Comparison of ENCODE assay signal across 8 mouse cellular contexts in genomic region chr9:21409592-21410317, GRCm38 (mm10). TPM values are rescaled to one million over a fixed set of nuclear protein-coding genes. Genes with fewer than 3 reads are reported as not detected.
DNase-seq lines count a peak whose midpoint lies in the region; ATAC-seq lines count a peak whose summit lies in the region.

No protein-coding gene starts in this region.

- peak; percentile 85 for DNase-seq in adrenal gland, adult 2 months
- peak; percentile 87 for DNase-seq in embryo, embryonic 10 days (ENCODE audit: low spot score)
- peak; percentile 66 for DNase-seq in gastrocnemius, postnatal 25 days
- peak; percentile 87 for DNase-seq in kidney, postnatal 14 days
- peak; percentile 76 to 85 for DNase-seq in lung, adult 18-20 months
- DNase-seq in ovary, postnatal 10 days (ENCODE audit: low spot score) = peak; percentile 57
- DNase-seq in thymus, postnatal 14 days = peak; percentile 82

- ATAC-seq in CD4-positive, CD25-positive, alpha-beta regulatory T cell, adult 4 months = peak; percentile 62

RNA-seq across cellular contexts. Expression of gene Qtrt1, which starts 1.9 kb away (rescaled TPM):
- 10 to 100 TPM; 32.1 to 46.9 TPM for polyA plus RNA-seq in CD4-positive, CD25-positive, alpha-beta regulatory T cell, adult 4 months (2017; shearing (Covaris generic))
- 10 to 100 TPM; 13.1 to 15.9 TPM for total RNA-seq in adrenal gland, adult 2 months (2021)
- 23.4 and 28.6 TPM in 2 replicates for polyA plus RNA-seq in adrenal gland, adult 2 months (2012; rRNA removed)
- total RNA-seq in gastrocnemius, postnatal 25 days (2021) = 1 to 10 TPM; 5.3 to 7.7 TPM

RNA-seq across cellular contexts. Expression of gene Dnm2, which starts 15.0 kb away (rescaled TPM):
- 100 to 1,000 TPM in 1 of 2 experiments, 10 to 100 TPM in 1; 97.0 to 119 TPM for polyA plus RNA-seq in CD4-positive, CD25-positive, alpha-beta regulatory T cell, adult 4 months (2017; shearing (Covaris generic))
- 100 to 1,000 TPM in 1 of 2 experiments, 10 to 100 TPM in 1; 99.0 to 134 TPM for total RNA-seq in adrenal gland, adult 2 months (2021)
- polyA plus RNA-seq in adrenal gland, adult 2 months (2012; rRNA removed) = 328 and 381 TPM in 2 replicates
- 10 to 100 TPM; 39.9 to 41.6 TPM for total RNA-seq in gastrocnemius, postnatal 25 days (2021)

RNA-seq across cellular contexts. Expression of gene Ilf3, which starts 42.1 kb away (rescaled TPM):
- polyA plus RNA-seq in CD4-positive, CD25-positive, alpha-beta regulatory T cell, adult 4 months (2017; shearing (Covaris generic)) = 100 to 1,000 TPM; 127 to 203 TPM
- total RNA-seq in adrenal gland, adult 2 months (2021) = 10 to 100 TPM; 51.0 to 60.1 TPM
- 38.9 and 39.1 TPM in 2 replicates for polyA plus RNA-seq in adrenal gland, adult 2 months (2012; rRNA removed)
- 10 to 100 TPM; 17.9 to 19.2 TPM for total RNA-seq in gastrocnemius, postnatal 25 days (2021)

Comparison
In these comparisons a context has a peak if more than half of its experiments do, and no peak if none do; other contexts are left out.
1. Peak in every context shown above with its lines: DNase-seq and ATAC-seq.